Mouse (Mus musculus) ES-E14 (cell line): ENCODE measurements around the gene Csnk1g2.

Experiments
- MAFK ChIP-seq: IDR thresholded peaks from 2 replicates; pipeline ENCODE4 v1.6.1; 2014; ENCODE audit warnings: mild to moderate bottlenecking, low read depth, low read length, inconsistent platforms; ENCODE audit not compliant: insufficient read depth
- ZC3H11A ChIP-seq: IDR thresholded peaks from 2 replicates; pipeline ENCODE4 v1.6.1; 2012; ENCODE audit warnings: low read depth, mild to moderate bottlenecking, inconsistent platforms, low read length, borderline replicate concordance

DNA sequence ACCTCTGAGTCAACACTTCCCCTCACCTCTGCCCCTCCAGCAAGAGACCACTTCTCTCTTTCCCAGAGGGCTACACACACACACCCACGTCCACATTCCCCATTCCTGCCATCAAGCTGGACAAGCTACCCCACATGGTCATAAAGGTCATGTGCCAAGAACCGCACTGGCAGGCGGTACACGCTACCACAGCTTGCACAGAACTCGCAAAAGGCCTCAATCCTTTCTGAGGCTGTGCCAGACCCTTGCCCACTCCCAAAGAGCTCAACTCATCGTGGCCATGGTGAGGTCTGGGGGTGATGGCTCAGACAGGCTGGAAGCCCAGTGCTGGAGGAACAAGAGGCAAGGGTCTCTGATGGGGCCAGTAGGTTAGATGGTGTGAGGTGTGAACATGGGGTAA, 32.2 kb downstream of the Csnk1g2 start:
- TF ChIP-seq MAFK = no peak
- no peak for TF ChIP-seq ZC3H11A
